Mouse (Mus musculus): ENCODE results near the gene Slc30a7.

The Slc30a7 gene

DNA sequence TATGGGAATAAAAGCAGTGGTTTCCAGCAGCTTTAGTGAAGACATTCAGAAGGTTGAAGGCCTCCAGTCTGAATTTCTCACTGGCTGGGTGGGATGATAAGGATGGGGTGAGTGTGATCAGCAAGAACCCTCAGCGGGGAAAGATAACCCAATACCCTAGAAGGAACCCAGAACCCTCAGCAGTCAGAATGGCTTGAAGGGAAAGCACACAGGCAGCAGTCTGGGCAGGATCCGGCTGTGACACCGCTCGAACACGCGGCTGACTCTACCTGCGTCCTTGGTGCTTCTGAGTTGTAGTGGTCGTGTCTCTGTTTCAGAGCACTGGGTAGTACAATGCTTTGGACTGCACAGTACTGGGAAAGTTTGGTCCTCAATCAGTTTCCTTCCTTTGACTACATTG, 60.9 kb downstream of the Slc30a7 start:
- DNase-seq (ENCODE audit: low spot score in 2 of 2), result no peak

GRCm38 (mm10) chr3:115944376-115944775, 62.8 kb downstream of the Slc30a7 start:
- DNase-seq (ENCODE audit: low spot score in 2 of 2), result no peak

GRCm38 (mm10) chr3:115941464-115941863, 65.7 kb downstream of the Slc30a7 start:
- no peak for DNase-seq (ENCODE audit: low spot score in 2 of 2)

DNA sequence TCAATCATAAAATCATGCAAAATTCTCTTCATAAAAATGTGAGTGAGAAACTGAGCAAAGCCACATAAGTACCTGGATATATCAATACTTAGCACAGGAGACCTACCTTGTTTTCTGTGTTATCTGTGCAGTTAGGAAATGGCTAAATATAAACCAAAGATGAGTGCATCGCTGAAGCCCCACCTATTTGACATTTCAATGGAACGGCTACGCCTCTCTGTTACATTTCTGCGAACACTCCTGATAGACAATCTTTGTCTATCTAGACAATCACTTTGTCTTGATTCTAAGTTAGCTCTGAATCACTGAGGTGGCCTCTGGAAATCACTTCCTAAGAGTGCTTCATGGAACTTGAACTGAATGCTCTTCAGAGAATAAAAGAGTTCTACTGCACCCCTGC, 66.7 kb downstream of the Slc30a7 start:
- no peak for DNase-seq (ENCODE audit: low spot score in 2 of 2)

- no peak for DNase-seq (ENCODE audit: low spot score in 2 of 2)
These were observed 69.4 kb downstream of the Slc30a7 start for GRCm38 (mm10) chr3:115937807-115938206.

- DNase-seq (ENCODE audit: low spot score in 2 of 2), result peak; percentile 46 to 72
These were observed 70.2 kb downstream of the Slc30a7 start for GRCm38 (mm10) chr3:115936734-115937599.

- peak in 1 of 2 experiments; percentile 34 for DNase-seq (ENCODE audit: low spot score in 2 of 2)
These were observed 73.7 kb downstream of the Slc30a7 start for GRCm38 (mm10) chr3:115933293-115934186.

GRCm38 (mm10) chr3:115931701-115932100, 75.5 kb downstream of the Slc30a7 start:
- no peak for DNase-seq (ENCODE audit: low spot score in 2 of 2)

DNA sequence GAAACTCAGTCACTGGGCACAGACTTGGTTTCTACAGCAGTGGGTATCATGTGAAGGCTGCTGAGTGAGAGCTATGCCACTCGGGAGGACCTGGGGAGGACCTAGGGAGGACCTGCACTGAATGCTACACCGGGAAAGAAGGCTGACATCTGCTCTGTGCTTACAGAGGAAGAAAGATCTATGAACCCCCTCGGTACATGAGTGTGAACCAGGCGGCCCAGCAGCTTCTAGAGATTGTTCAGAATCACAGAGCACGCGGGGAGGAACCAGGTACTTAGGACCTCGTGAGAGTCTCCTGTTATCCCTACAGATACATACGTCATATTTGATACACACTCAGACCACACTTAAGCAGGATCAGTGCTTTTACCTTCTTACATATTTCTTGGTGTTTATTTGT, 80.7 kb downstream of the Slc30a7 start:
- DNase-seq (ENCODE audit: low spot score in 2 of 2), result no peak

GRCm38 (mm10) chr3:115924401-115925190, 82.6 kb downstream of the Slc30a7 start:
- no peak for DNase-seq (ENCODE audit: low spot score in 2 of 2)

DNA sequence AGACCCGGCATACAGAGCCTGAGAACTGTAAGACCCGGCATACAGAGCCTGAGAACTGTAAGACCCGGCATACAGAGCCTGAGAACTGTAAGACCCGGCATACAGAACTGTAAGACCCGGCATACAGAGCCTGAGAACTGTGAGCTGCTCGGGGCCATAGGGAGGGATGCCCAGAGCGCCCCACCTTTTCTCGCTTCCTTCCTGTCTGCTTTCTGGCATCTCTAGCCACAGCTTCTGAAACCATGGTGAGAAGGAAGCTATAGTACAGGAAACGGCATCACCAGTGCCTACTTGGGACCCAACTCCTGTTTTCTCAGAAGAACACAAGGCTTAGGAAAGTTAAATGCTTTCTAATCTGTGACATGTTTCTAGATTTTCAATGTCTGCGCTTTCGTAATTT, 99.8 kb downstream of the Slc30a7 start:
- DNase-seq (ENCODE audit: low spot score in 2 of 2), result peak in 1 of 2 experiments; percentile 20

DNA sequence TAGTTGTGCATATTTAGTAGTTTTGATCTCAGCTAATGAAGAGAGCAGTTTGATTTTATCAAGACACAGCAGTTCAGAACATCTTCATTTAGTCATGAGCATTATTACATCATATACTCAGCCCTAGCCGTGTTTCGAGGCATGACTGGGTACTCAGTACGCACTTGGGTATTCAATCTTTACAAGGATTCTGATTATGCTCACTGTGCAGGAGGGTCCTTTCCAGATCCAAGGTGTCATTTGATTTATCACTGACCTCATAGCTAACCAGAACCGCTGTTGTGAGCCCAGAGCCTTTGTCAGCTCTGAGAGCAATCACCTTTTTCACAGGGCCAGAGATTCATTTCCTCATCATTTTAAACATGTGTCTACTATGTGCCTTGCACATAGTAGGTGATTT, 101.6 kb downstream of the Slc30a7 start:
- no peak for DNase-seq (ENCODE audit: low spot score in 2 of 2)

GRCm38 (mm10) chr3:115905067-115905466, 102.1 kb downstream of the Slc30a7 start:
- DNase-seq (ENCODE audit: low spot score in 2 of 2), result no peak

- peak in 1 of 2 experiments; percentile 43 for DNase-seq (ENCODE audit: low spot score in 2 of 2)
These were observed 104.8 kb downstream of the Slc30a7 start for GRCm38 (mm10) chr3:115902301-115902956.

- DNase-seq (ENCODE audit: low spot score in 2 of 2), result no peak
These were observed 108.8 kb downstream of the Slc30a7 start for GRCm38 (mm10) chr3:115898354-115898948.

DNA sequence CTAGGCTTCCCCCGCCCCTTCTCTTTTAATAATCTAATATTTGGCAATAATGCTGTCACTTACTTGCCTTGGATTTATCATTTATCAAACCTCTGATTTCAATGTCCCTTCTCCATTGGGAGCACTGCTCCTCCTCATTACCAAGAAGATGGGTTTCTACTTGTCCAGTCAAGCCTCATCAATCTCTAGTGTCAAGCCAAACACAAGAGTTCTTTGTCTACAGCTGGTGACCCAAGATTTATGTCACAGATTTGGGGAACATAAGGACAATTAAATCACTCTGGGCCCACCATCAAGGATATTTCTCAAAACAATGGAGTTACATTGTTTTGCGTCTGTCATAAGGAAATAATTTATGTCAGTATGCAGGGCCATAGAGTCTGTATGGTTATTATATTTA, 114.0 kb downstream of the Slc30a7 start:
- DNase-seq (ENCODE audit: low spot score in 2 of 2), result no peak

- DNase-seq (ENCODE audit: low spot score in 2 of 2), result no peak
These were observed 114.9 kb downstream of the Slc30a7 start for GRCm38 (mm10) chr3:115892341-115892740.

All from natural killer cell, adult 2 months (primary cell).